Mouse (Mus musculus) kidney, adult 2 months (tissue): ENCODE data around the gene Pimreg. TPM values are rescaled to one million over a fixed set of nuclear protein-coding genes. Genes with fewer than 3 reads are reported as not detected.

Experiments
- DNase-seq: peaks from one replicate; pipeline ENCODE4 v3.0.0; 2021
- H3K27ac ChIP-seq: fragments of 200-500 bp; 2 replicates; pipeline ENCODE4 v1.5.1; 2012; ENCODE audit warnings: low read depth, low read length, control low read depth, inconsistent platforms; ENCODE audit not compliant: insufficient read depth
- H3K27me3 ChIP-seq: fragments of 200-500 bp; replicated peaks from 2 replicates; pipeline ENCODE4 v1.6.1; 2012; ENCODE audit warnings: mild to moderate bottlenecking, moderate library complexity, low read length, inconsistent platforms; ENCODE audit not compliant: control insufficient read depth, insufficient read depth
- H3K36me3 ChIP-seq: fragments of 200-500 bp; 2 replicates; pipeline ENCODE4 v1.6.1; 2012; ENCODE audit warnings: mild to moderate bottlenecking, moderate library complexity, low read length, inconsistent platforms; ENCODE audit not compliant: control insufficient read depth, insufficient read depth
- H3K4me1 ChIP-seq: fragments of 200-500 bp; 2 replicates; pipeline ENCODE4 v1.6.1; 2011; ENCODE audit warnings: low read length; ENCODE audit not compliant: control insufficient read depth, insufficient read depth
- H3K4me3 ChIP-seq: fragments of 200-500 bp; 2 replicates; pipeline ENCODE4 v1.5.1; 2011; ENCODE audit warnings: mild to moderate bottlenecking, low read depth, low read length, control low read depth; ENCODE audit not compliant: insufficient read depth
- CTCF ChIP-seq: fragments of 200-500 bp; conservative IDR thresholded peaks from 2 replicates; pipeline ENCODE4 v1.5.1; 2011; ENCODE audit warnings: low read depth, mild to moderate bottlenecking, control low read depth, low read length, moderate library complexity, mixed read lengths; ENCODE audit not compliant: insufficient read depth, insufficient read length
- POLR2A ChIP-seq: fragments of 200-500 bp; IDR thresholded peaks from one replicate; pipeline ENCODE4 v1.6.1; 2011; ENCODE audit warnings: low read depth, low read length, control low read depth
- WGBS: fragments of 180-500 bp; shearing (Covaris S2); methylation state at CpG from one replicate; pipeline ENCODE4 v1.1.7; 2018; 5-methylcytosine and 5-hydroxymethylcytosine counted together
- polyA plus RNA-seq: library from polyadenylated mRNA; depleted of rRNA; stranded (reverse); fragments of >200 nt; gene quantifications from 2 replicates; pipeline ENCODE4 v1.2.3, GENCODE M21; 2012

Pimreg gene
- polyA plus RNA-seq, 1 experiment = 0.55 TPM

GRCm38 (mm10) chr11:72041290-72041767, 503 bp upstream of the Pimreg start:
- Histone ChIP-seq H3K4me3 (peak overlapping the region; percentile 57; the same call in 1 of the 2 replicates), H3K4me1 (no peaks in the 10 kb centered on the region), H3K27ac (no peak overlapping the region), H3K36me3 (no peaks in the 10 kb centered on the region), H3K27me3 (no peaks in the 10 kb centered on the region)
- WGBS = 32% methylated on average over 6 of the region's 6 CpGs
- TF ChIP-seq CTCF = no peak
- no peak for TF ChIP-seq POLR2A
- DNase-seq = no peak

GRCm38 (mm10) chr11:72042631-72043030, 799 bp downstream of the Pimreg start:
- Histone ChIP-seq H3K27ac (no peak overlapping the region), H3K27me3 (no peaks in the 10 kb centered on the region), H3K4me1 (no peaks in the 10 kb centered on the region), H3K4me3 (peak overlapping the region; percentile 16; the same call in 1 of the 2 replicates), H3K36me3 (no peaks in the 10 kb centered on the region)
- 3% methylated on average over 14 of the region's 14 CpGs for WGBS
- TF ChIP-seq POLR2A = no peak
- no peak for TF ChIP-seq CTCF
- no peak for DNase-seq

- H3K36me3 ChIP-seq = no peaks in the 10 kb centered on the region
- no peak overlapping the region for H3K27ac ChIP-seq
- H3K4me1 ChIP-seq = no peaks in the 10 kb centered on the region
- no peak overlapping the region for H3K4me3 ChIP-seq
- no peak for DNase-seq
- 78% methylated on average over 3 of the region's 3 CpGs for WGBS
- TF ChIP-seq POLR2A (no peak), CTCF (no peak)
- no peaks in the 10 kb centered on the region for H3K27me3 ChIP-seq
Measured at GRCm38 (mm10) chr11:72044231-72044630, 2.4 kb downstream of the Pimreg start.

- H3K27ac ChIP-seq = no peak overlapping the region
- no peak for TF ChIP-seq CTCF
- TF ChIP-seq POLR2A = no peak
- DNase-seq = no peak
- H3K36me3 ChIP-seq = no peaks in the 10 kb centered on the region
- WGBS = 87% methylated on average over 6 of the region's 6 CpGs
- H3K27me3 ChIP-seq = no peaks in the 10 kb centered on the region
- no peak overlapping the region for H3K4me3 ChIP-seq
- H3K4me1 ChIP-seq = no peaks in the 10 kb centered on the region
Measured at GRCm38 (mm10) chr11:72048730-72049129, 6.9 kb downstream of the Pimreg start.

GRCm38 (mm10) chr11:72049171-72049759, 7.4 kb downstream of the Pimreg start:
- 87% methylated on average over 8 of the region's 8 CpGs for WGBS
- TF ChIP-seq POLR2A (no peak), CTCF (no peak)
- Histone ChIP-seq H3K27me3 (no peaks in the 10 kb centered on the region), H3K4me3 (no peak overlapping the region), H3K4me1 (no peaks in the 10 kb centered on the region), H3K27ac (no peak overlapping the region), H3K36me3 (no peaks in the 10 kb centered on the region)
- DNase-seq = no peak

- TF ChIP-seq POLR2A (no peak), CTCF (no peak)
- DNase-seq = no peak
- H3K4me3 ChIP-seq = no peak overlapping the region
Measured at GRCm38 (mm10) chr11:72050168-72050894, 8.5 kb downstream of the Pimreg start.

GRCm38 (mm10) chr11:72050895-72051858, 9.3 kb downstream of the Pimreg start:
- Histone ChIP-seq H3K4me1 (no peaks in the 10 kb centered on the region), H3K36me3 (no peaks in the 10 kb centered on the region), H3K27ac (no peak overlapping the region), H3K27me3 (no peaks in the 10 kb centered on the region), H3K4me3 (no peak overlapping the region)
- no peak for TF ChIP-seq POLR2A
- no peak; the same call in 1 of the 2 replicates for TF ChIP-seq CTCF
- 18% methylated on average over 45 of the region's 45 CpGs for WGBS
- DNase-seq = no peak

More at GRCm38 (mm10) chr11:72050168-72050894, 8.5 kb downstream of the Pimreg start:
- H3K27ac ChIP-seq = no peak overlapping the region
- H3K27me3 ChIP-seq = no peaks in the 10 kb centered on the region
- H3K36me3 ChIP-seq = no peaks in the 10 kb centered on the region
- 41% methylated on average over 14 of the region's 14 CpGs for WGBS
- no peaks in the 10 kb centered on the region for H3K4me1 ChIP-seq
